Mouse (Mus musculus) thymus, postnatal 36 days (tissue): ENCODE results near the gene Zfp683.

ENCODE experiments used
- DNase-seq, 2 experiments: peaks; one replicate each; pipeline ENCODE4 v3.0.0; 2022; ENCODE audit warnings: mixed read lengths in 2 of 2

The Zfp683 gene

GRCm38 (mm10) chr4:134058166-134058715 is 4.6 kb downstream of the Zfp683 start:
- peak; percentile 44 to 46 for DNase-seq

GRCm38 (mm10) chr4:134058908-134059307 is 5.3 kb downstream of the Zfp683 start:
- DNase-seq: no peak

GRCm38 (mm10) chr4:134060135-134060865 is 6.7 kb downstream of the Zfp683 start, which contains the start of gene Crybg2:
Crybg2 (plus strand) TSS chr4:134060815.
- DNase-seq: no peak

- DNase-seq: peak; percentile 70 to 76
Measured at GRCm38 (mm10) chr4:134061166-134061830, 7.7 kb downstream of the Zfp683 start.

- DNase-seq: peak; percentile 45 to 72
Measured at GRCm38 (mm10) chr4:134061944-134062446, 8.4 kb downstream of the Zfp683 start.

GRCm38 (mm10) chr4:134062561-134062960 is 8.9 kb downstream of the Zfp683 start:
- DNase-seq: no peak

GRCm38 (mm10) chr4:134065431-134066004 is 11.9 kb downstream of the Zfp683 start:
- no peak for DNase-seq

- no peak for DNase-seq
Measured at GRCm38 (mm10) chr4:134067383-134067782, 13.7 kb downstream of the Zfp683 start.

GRCm38 (mm10) chr4:134067833-134068544 is 14.4 kb downstream of the Zfp683 start:
- DNase-seq: no peak

- DNase-seq: no peak
Measured at GRCm38 (mm10) chr4:134068793-134069580, 15.3 kb downstream of the Zfp683 start.

- peak; percentile 57 to 69 for DNase-seq
Measured at GRCm38 (mm10) chr4:134078694-134079093, 25.1 kb downstream of the Zfp683 start.

GRCm38 (mm10) chr4:134080674-134081073 is 27.0 kb downstream of the Zfp683 start:
- DNase-seq: no peak

- peak; percentile 87 to 90 for DNase-seq
Measured at GRCm38 (mm10) chr4:134081730-134082386, 28.2 kb downstream of the Zfp683 start.

GRCm38 (mm10) chr4:134082460-134082859 is 28.8 kb downstream of the Zfp683 start:
- no peak for DNase-seq

- no peak for DNase-seq
Measured at GRCm38 (mm10) chr4:134084999-134085398, 31.4 kb downstream of the Zfp683 start.

GRCm38 (mm10) chr4:134087412-134087811 is 33.8 kb downstream of the Zfp683 start:
- peak; percentile 48 to 56 for DNase-seq

- DNase-seq: no peak
Measured at GRCm38 (mm10) chr4:134089029-134089428, 35.4 kb downstream of the Zfp683 start.

- DNase-seq: no peak
Measured at GRCm38 (mm10) chr4:134090521-134091224, 37.0 kb downstream of the Zfp683 start.

GRCm38 (mm10) chr4:134091225-134091529 is 37.5 kb downstream of the Zfp683 start:
- DNase-seq: no peak

GRCm38 (mm10) chr4:134092382-134093288 is 39.0 kb downstream of the Zfp683 start:
- peak; percentile 81 to 83 for DNase-seq
